Mouse (Mus musculus): ENCODE data around the gene Abcc4.
"Not testable (repeated sequence)": the region's sequence is repeated elsewhere in the genome, so short reads cannot be mapped to it uniquely, and the experiment has no call there.

Abcc4 gene

GRCm38 (mm10) chr14:118649199-118649894 lies 56.7 kb downstream of the Abcc4 start:
- in situ Hi-C loops (cut with MboI; ENCODE audit: low sequenced_read_pairs): no loop called here

- in situ Hi-C loops (cut with MboI; ENCODE audit: low sequenced_read_pairs): not testable (repeated sequence)
Observed at GRCm38 (mm10) chr14:118642940-118643591, 63.0 kb downstream of the Abcc4 start.

DNA sequence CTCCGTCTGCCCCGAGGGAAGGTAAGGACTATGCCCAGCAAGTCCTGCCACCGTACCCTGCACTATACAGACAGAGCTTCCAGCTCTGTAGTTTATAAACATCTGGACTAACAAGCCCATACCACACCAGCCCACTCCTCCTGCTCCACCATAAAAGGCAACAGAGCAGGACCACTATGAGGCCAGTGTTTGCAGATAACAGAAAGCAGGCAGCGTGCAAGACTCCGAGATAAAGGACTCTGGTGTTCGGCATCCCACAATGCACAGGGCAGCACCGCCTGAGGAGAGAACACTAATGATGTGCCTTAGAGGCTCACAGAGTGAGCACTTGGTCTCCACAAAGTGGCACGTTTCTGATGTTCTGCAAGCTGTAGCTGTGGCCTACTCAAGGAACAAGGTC lies 63.9 kb downstream of the Abcc4 start:
- in situ Hi-C loops (cut with MboI; ENCODE audit: low sequenced_read_pairs): no loop called here

DNA sequence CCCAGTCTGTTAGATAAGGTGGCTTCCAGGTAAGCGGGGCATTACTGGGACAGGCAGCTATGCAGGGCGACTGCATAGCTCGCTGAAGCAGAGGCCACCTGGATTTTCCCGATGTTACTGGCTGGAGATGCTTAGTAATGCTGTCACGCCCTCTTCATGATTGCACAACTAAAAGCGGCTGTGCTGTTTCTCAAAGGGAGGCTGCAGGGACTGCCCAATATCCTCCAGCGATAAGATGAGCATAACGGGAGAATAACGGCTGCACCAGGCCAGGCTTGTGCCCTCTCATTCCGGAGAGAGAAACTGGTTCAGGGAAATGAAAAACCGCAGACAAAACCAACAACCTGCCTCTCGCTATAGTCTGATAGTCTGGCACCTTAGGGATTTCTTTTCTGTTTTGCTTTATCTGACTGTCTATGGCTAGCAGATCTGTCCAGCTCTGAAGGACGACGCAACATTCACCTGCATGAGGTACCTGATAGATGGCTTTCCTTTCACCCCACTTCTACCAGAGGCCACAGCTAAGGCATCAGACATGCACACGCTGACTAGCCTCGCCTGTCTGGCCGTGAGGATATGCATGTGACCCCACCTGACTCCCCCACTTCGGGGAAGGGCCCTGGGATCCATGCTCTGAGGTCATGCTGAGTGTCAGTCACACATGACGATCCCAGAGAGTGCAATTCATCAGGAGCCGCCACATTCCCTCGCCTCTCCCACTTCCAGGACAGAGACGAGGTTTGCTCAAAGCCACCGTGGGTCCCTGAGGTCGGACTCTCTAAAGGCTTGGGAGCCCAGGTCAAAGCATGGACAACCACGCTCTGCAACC lies 67.4 kb downstream of the Abcc4 start:
- in situ Hi-C loops (cut with MboI; ENCODE audit: low sequenced_read_pairs): no loop called here

GRCm38 (mm10) chr14:118635493-118636183 lies 70.4 kb downstream of the Abcc4 start:
- in situ Hi-C loops (cut with MboI; ENCODE audit: low sequenced_read_pairs): no loop called here

GRCm38 (mm10) chr14:118629649-118630048 lies 76.4 kb downstream of the Abcc4 start:
- in situ Hi-C loops (cut with MboI; ENCODE audit: low sequenced_read_pairs): no loop called here

GRCm38 (mm10) chr14:118621449-118621789 lies 84.6 kb downstream of the Abcc4 start:
- in situ Hi-C loops (cut with MboI; ENCODE audit: low sequenced_read_pairs): loop anchor here (5.0 kb wide), 1 partner anchor 146 kb away; no protein-coding TSS in a partner anchor

DNA sequence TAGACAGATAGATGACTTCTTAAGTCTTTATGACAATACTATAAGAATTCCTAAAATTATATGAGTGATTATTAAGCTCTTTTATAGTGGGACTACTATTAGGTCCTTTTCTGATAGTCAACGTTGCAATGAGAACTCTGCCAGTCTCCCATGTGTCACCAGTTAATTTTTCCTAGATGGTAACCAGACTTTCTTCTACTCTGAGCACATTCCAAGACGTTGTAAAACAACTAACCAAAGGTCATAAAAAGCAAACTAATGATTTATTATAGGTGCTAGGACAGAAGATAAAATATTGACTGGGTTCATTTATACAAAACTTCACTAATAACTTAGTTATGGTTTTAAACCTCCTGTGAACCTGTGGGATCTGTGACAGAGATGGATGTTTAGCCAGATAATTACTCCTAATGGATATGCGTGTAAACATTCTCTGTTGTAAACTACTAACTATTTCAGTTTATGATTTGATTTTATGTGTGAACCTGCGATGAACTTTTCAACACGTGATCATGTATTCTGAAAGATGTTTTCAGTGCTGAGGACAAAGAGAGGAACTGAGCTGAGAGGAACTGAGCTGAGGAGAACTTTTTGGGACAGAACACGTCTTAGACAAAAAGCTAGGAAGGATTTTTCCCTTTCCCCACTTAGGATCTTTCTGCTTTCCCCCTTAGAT lies 85.1 kb downstream of the Abcc4 start:
- in situ Hi-C loops (cut with MboI; ENCODE audit: low sequenced_read_pairs): loop anchor here (5.0 kb wide), 1 partner anchor 146 kb away; no protein-coding TSS in a partner anchor

DNA sequence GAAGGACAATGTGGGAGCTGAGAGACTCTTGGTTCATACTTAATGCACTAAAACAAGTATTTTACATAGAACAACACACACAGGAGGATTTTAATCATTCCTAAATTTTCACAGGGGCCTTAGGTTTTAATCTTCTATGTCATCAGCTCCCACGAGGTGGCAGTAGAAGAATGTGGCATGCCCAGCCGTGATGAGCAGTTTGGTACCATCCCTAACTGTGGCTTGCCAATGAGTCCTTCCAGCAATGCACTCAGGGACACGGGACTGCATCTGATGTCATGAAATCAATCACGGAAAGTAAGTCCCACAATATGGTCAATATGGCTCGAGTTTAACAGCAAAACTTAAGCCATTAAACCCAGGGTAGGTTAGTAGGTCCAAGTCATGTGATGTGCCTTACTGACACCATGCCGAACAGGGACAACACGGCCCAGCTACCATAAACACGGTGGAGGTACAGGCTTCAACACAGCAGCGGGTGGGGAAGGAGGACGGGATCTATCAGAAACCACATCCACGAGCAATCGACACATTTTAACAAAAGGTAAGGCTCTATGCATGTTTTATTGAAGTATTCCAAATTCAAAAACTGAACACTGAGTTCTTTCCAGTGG lies 89.2 kb downstream of the Abcc4 start:
- in situ Hi-C loops (cut with MboI; ENCODE audit: low sequenced_read_pairs): no loop called here

DNA sequence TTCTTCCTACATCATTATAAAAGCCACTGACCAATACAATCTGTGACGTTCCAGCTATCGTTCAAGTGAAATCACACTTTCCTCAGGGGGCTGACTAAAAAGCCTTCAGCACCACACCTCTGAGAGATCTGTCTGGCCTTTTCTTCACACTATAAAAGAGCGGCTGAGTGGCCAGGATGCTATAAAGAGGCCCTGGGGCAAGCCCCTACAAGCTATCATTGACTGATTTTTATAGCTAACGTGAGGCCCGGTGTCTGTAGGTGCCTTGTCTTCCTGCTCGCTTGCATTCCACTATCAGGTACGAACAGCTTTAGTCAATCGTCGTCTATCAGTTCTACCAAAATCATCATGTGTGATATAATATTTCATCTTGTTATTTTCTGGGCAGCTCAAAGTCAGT lies 92.3 kb downstream of the Abcc4 start:
- in situ Hi-C loops (cut with MboI; ENCODE audit: low sequenced_read_pairs): no loop called here

DNA sequence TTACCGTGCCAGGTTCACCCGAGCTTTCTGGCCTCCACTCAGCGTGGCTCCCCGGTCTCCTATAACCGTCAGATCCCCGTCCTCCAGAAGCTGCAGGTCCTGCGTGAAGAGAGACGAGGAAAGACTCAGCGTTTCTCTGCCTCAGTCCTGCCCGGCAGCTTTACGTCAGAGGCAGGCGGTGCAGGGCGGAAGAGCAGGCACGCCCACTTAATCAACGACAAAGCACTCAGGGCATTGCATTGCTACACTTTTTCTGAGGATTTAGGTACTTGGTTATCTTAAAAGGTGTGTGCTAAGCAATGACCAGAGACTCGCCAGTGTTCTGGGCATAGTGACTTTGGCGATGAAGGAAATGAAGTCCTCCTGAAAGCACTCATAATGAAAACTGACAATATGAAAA lies 94.3 kb downstream of the Abcc4 start:
- in situ Hi-C loops (cut with MboI; ENCODE audit: low sequenced_read_pairs): no loop called here

- in situ Hi-C loops (cut with MboI; ENCODE audit: low sequenced_read_pairs): no loop called here
Observed at GRCm38 (mm10) chr14:118610786-118611185, 95.2 kb downstream of the Abcc4 start.

DNA sequence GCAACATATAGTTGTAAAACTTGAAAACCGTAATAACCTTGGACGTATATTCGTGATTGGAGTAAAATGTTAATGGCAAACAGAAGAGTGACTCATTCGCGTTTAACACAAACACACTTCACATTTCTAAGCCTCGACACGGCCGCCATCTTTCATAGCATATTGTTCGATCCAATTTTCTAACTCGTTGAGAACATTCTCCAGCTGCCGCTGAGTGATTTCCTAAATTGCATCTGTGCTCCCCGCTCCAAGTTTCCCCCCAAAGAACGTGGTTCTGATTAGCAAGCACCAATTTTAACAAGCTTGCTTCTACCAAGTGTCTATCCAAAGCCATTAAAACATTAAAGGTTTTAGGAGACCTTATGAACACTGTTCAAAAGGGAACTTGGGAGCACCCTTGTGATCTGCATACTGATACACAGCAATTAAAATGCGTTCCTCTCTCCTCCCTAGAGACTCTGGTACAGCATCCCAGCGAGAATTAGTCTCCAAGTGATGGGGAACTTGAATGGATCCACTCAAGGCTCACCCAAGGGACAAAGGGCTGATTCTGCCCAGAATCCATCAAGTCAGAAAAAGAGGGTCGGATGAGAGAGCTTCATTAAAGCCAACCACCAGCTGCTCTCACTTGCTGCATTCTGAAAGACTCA lies 97.1 kb downstream of the Abcc4 start:
- in situ Hi-C loops (cut with MboI; ENCODE audit: low sequenced_read_pairs): no loop called here

- in situ Hi-C loops (cut with MboI; ENCODE audit: low sequenced_read_pairs): no loop called here
Observed at GRCm38 (mm10) chr14:118608317-118608716, 97.7 kb downstream of the Abcc4 start.

GRCm38 (mm10) chr14:118606476-118606875 lies 99.5 kb downstream of the Abcc4 start:
- in situ Hi-C loops (cut with MboI; ENCODE audit: low sequenced_read_pairs): no loop called here

DNA sequence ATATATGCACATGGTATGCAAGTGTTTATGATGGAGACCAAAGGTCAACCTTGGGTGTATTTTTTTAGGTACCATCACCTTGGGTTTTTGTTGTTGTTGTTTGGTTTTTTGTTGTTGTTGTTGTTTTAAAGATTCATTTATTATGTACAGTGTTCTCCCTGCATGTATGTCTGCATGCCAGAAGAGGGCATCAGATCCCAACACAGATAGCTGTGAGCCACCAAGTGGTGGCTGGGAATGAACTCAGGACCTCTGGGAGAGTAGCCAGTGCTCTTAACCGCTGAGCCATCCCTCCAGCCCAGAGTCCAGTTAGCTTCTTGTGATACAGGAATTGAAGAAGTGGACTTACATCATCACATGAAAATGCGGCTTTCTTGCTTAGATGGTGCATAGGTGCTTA lies 101.1 kb downstream of the Abcc4 start:
- in situ Hi-C loops (cut with MboI; ENCODE audit: low sequenced_read_pairs): no loop called here

GRCm38 (mm10) chr14:118602031-118602430 lies 104.0 kb downstream of the Abcc4 start:
- in situ Hi-C loops (cut with MboI; ENCODE audit: low sequenced_read_pairs): no loop called here

GRCm38 (mm10) chr14:118600746-118601145 lies 105.3 kb downstream of the Abcc4 start:
- in situ Hi-C loops (cut with MboI; ENCODE audit: low sequenced_read_pairs): no loop called here

DNA sequence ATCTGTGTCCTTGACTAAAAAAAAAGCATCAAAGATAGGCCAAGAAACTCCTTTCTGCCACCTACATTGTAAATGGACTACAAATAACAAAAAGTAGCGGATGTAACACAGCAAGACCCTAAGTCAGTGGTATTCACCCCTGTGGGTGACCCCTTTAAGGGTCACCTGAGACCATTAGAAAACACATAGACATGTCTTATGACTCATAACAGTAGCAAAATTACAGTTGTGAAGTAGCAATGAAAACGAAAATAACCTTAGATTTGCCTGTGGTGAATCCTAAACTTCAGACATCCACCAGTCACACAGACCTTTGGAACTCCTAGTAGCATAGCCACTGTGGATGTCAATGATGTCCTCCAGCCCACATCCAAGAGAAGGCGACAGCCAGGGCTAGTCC lies 107.3 kb downstream of the Abcc4 start:
- in situ Hi-C loops (cut with MboI; ENCODE audit: low sequenced_read_pairs): no loop called here

DNA sequence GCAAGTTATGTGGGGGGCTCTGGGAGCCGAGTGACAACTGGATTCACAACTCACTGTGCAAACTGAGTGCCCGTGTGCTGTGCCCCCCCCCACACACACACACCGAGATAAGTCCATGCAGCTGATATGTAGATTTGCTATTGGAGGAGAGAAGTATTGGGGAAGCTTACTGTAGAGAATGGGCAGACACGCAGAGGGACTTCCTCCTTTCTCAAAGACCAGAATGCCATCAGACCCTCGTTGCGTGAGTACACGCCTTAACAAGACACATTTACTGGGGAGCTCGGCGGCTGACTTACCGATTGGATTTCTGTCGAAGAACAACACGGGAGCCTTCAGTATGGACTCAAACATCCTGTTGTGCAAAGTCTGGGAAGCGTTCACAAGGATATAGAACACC lies 111.6 kb downstream of the Abcc4 start:
- in situ Hi-C loops (cut with MboI; ENCODE audit: low sequenced_read_pairs): no loop called here

Data from CH12F3 (cell line).